Mouse (Mus musculus) heart, postnatal 10 days (tissue): Measurements from ENCODE around the gene Ncaph2. TPM values are rescaled to one million over a fixed set of nuclear protein-coding genes. Genes with fewer than 3 reads are reported as not detected.
A peak's percentile ranks its signal among the peaks of the same experiment; 100 is the strongest.

ENCODE experiments used
- DNase-seq, 2 experiments: peaks; one replicate each; pipeline ENCODE4 v3.0.0; 2021
- intact Hi-C: fragments of 180-260 bp; cut with DNase I; formaldehyde crosslinking; loops from one replicate; pipeline ENCODE4 v1.15.1; 2025
- microRNA-seq, 2 experiments: library from miRNA; unstranded; fragments of <30 nt; microRNA quantifications; one replicate each; pipeline ENCODE4 v1.2.0; 2022
- total RNA-seq, 2 experiments: library from RNA; stranded (reverse); gene quantifications; 2 replicates each; pipeline ENCODE4 v1.2.3; 2021

Gene Ncaph2
- total RNA-seq, 2 experiments from 2014 or later: 79.2 to 80.9 TPM

DNA sequence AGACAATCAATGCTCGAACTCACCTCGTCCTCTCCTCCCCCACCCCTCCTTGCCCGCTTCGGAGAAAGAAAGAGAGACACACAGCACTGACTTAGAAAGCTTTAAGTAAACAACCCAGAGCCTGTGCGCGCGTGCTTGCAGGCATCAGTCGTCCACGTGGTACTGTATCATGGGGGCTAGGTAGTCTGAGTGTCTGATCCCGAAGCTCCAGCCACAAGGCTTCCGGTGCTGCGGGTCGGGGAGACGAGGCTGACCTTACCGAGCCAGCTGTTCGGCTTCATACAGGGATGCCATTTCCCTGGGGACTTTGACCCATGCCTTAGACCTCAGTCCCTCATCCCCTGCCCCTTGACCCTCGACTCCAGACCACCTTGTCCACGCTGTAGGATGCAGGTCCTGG, 21.8 kb downstream of the Ncaph2 start:
- intact Hi-C loops: loop anchor here (5.0 kb wide), 1 partner anchor 150 kb away; no protein-coding TSS in a partner anchor

DNA sequence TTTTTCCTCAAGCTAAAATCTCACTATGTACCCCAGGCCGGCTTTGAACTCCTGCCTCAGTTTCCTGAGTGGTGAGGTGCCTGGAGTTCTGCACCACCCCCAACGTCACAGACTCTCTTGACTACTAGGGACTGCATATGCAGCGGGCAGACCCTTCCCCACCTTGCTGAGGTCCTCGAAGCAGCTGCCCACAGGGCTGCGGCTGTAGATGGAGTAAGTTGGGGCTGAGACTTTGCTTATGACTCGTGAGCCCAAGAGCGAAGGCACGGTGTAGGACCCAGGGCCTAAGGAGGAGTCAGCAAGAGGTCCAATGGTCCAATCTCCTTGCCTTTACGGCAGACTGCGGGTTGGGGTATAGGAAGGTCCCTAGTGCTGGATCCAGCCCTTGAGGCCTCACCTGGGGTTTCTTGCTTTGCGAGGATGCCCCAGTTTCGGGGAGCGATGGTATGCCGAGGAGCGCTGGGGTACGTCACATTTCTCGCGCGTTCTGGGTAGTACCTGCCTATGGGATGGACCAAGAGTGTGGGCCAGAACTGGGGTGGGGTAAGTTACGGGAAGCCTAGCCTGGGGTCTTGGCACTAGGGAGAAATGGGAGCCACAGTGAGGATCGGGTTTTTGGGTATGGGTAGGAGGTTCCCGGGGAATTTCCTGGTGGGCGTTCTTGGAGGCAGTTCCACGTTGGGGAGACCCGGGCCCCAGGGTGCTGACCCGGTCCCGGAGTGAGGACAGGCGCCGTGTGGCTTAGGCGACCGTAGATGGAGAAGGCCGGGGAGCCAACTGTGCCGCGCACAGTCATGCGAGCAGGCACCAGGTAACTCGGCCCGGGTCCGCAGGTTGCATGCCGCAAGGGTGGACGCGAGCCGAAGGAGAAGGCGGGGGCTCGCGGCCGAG, 22.7 kb downstream of the Ncaph2 start:
- intact Hi-C loops: loop anchor here (2.0 to 5.0 kb wide), 2 partner anchors 51 to 149 kb away; partner anchors contain the start of genes C730034F03Rik, Chkb and Gm44502
- DNase-seq: no peak

More for the DNA sequence above, 21.8 kb downstream of the Ncaph2 start:
- DNase-seq: no peak

DNA sequence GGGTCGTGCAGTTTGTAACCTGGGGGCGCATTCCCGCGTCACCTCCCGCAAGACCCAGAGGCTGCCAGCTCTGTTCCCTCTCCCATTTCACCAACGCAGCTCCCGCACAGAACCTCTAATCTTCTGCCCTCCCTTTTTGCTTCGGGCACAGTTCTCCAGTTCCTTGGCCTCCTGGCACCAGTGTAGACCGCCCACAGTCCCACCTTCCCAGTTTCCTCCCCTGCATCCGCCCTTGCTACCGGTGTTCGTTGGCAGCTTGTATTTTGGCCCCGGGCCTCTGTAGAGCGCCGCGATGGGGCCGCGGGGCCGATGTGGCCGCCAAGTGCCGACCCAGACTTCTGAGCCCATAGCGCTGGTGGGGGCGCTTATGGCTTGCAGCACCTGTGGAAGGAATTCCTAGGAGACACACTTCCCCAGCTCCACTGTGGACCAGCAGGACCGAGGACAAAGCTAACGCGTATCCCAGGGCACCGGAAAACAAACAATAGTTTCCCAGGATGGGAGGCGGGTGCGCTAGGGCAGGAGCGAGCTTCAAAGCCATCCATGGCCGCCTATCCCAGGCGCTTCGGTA, 23.4 kb downstream of the Ncaph2 start, which contains the start of gene Odf3b:
Gene Odf3b (minus strand): TSS at position 452 of the 571 bp plus-strand sequence.
- DNase-seq: peak; percentile 54 to 57
- intact Hi-C loops: loop anchor here (2.0 to 5.0 kb wide), 2 partner anchors 50 to 148 kb away; partner anchors contain the start of genes C730034F03Rik, Chkb and Gm44502

DNA sequence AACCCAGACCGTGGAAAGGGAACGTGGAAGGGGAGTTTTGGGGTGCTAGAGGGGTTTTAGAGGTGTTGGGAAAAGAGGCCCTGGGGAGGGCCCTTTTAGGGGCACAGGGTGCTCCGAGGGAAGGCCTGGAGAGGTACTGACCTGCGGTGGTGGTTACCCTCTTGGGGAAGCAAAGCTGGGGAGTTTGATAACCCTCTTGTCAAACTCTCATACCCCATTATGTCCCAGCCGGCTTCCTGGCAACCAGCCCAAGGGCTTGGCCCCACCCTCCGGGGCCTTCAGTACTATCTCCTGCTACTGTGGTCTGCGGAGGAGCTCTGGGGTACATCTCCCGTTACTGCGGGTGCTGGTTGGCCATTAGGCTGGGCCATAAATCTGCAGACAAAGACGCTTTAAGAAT, 23.9 kb downstream of the Ncaph2 start:
- DNase-seq: peak in 1 of 2 experiments; percentile 35
- intact Hi-C loops: loop anchor here (2.0 to 5.0 kb wide), 2 partner anchors 49 to 148 kb away; partner anchors contain the start of genes C730034F03Rik, Chkb and Gm44502

DNA sequence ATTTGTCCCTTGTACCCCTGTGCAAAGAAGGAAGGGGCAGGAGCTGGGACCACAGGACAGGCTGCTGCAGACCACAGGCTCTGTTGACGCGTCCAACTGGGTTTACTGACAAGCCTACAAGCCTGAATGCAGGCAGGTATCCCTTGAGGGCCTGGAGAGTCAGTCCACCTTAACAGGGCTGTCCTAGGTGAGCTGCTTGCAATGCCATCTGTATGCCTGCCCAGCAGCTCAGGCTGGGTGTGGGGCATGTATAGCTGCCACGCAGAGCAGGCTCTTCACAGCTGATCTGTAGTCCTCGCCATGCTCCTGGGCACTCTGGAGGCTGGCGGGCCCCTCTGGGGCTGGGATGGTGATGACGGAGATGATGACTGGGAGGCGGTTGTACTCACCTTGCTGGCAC, 29.1 kb downstream of the Ncaph2 start, which contains the start of gene Klhdc7b:
Gene Klhdc7b (plus strand): TSS at position 301 of the 400 bp plus-strand sequence.
- intact Hi-C loops: no loop called here
- no peak for DNase-seq

DNA sequence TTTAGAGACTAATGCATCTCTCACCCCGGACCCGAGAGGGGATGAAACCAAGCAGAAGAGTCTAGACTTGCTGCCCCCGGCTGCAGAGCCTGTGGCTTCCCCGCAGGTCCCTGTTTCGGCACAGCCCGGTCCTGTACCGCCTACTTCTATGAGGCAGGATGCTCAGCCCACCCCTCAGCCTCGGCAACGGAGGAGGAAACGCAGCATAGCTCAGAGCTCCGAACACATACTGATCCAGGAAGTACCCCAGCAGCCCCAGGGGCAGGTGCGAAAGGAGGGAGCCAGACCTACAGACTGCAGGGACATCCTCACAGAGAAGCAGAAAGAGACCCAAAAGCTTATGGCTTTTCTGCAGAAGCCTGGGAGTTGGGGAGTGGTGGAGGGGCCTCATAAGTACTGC, 31.6 kb downstream of the Ncaph2 start:
- intact Hi-C loops: no loop called here
- no peak for DNase-seq

DNA sequence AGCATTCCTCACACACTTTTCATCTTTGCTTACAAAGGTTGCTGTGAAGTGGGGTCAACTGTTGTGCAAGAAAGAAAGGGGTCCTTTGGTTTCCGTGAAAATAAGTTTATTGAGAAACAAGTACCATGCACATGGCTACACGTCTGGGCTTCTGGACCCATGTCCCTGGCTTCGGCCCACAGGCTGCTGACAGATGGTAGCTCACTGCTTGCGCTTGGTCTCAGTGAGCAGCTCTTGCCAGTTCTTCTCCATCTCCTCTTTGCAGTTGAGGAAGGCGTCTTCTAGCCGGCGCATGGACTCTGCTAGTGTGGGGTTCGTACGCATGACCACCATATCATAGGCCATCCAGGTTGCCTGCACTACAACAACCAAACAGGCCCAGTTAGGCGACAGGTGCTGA, 34.6 kb downstream of the Ncaph2 start:
- no peak for DNase-seq
- intact Hi-C loops: no loop called here

DNA sequence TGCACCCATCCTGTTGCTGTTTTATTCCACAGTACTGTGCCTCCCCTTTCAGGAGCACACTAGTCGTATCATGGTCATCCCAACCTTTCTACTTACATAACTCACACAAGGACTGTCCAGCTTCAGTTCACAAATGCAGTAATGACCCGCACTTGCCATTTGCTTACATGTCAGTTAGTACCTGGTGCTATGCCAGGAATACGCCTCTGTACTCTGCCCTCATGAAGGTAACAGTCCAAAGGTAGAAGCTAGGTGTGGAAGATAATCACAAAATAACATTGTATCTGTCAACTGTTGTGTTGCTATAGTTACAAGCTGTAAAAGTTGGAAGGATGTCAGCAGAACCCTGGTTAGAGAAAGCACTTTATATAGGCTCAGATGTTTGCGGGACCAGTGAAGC, 41.4 kb downstream of the Ncaph2 start:
- no peak for DNase-seq
- intact Hi-C loops: no loop called here

DNA sequence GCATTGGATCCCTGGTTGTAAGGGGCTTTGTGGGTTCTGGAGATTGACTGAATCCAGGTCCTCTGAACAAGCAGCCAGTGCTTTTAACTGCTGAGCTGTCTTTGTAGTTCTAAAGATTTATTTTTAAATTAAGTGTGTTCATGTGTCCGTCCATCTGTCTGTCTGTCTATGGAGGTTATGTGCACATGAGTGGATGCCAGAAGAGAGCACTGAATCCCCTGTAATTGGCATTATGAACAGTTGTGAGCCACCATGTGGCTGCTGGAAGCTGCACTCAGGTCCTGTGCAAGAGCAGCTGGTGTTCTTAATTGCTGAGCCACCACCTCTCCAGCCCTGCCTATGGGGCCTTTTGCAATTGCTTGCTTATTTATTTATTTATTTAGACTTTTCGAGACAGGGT, 42.6 kb downstream of the Ncaph2 start:
- no peak for DNase-seq
- intact Hi-C loops: no loop called here

DNA sequence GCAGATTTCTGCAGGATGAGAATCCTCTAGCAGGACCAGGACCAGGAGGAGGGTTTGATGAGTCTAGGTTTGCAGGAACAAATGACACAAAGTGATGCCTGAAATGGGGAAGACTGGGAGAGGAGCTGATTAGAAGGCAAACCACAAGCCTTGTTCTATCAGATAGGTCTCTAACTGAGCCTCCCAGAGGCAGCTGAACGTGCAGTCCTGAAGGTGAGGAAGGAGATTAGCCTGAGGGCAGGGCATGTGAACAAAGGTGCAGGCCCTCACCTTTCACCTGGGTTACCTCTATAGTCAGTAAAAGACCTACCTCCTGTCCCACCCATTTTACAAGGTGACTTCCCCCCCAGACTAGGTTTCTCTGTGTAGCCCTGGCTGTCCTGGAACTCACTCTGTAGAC, 44.2 kb downstream of the Ncaph2 start:
- intact Hi-C loops: no loop called here
- no peak for DNase-seq

DNA sequence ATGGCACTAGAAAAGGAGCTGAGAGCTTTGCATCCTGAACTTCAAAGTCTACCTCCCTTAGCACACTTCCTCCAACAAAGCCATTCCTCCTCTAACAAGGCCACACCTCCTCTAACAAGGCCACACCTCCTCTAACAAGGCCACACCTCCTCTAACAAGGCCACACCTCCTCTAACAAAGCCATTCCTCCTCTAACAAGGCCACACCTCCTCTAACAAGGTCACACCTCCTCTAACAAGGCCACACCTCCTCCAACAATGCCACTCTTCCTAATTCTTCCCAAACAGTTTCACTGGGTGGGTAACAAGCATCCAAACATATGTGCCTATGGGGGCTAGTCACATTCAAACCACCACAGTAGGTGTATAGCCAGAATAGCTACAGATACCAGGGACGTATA, 47.0 kb downstream of the Ncaph2 start:
- no peak for DNase-seq
- intact Hi-C loops: no loop called here

DNA sequence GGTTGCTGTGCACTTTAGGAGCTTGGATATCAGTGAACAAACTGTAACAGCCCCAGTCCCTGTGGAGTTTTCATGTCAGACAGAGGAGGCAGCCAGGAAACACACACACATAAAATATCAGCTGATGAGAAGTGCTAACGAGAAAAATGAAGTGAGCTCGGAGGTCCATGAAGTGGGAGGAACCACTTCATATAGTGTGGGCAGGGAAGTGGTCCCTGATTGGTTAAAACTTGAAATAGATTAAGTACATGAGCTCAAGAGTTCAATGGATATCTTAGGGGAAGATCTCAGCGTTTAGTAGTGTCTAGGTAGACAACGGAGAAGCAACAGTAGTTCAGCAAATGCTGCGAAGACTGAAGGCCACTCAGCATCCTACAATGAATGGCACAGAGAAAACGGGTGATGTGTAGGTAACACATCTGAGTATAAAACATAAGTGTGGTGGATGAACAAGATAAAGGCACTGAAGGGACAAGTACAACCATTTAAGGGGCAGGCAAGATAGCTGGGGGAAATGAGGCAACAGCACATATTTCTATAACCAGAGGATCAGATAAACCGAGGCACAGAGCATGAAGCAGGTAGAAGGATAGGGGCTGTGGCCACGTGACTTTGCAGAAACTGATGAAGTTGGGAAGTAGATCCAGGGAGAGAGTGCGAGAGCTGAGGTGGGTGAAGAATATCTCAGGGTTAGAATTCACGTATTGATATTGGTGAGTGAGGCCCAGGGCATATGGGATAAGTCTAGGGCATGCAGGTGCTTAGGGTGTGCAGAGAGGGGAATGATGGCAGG, 49.5 kb downstream of the Ncaph2 start:
- intact Hi-C loops: no loop called here
- no peak for DNase-seq

DNA sequence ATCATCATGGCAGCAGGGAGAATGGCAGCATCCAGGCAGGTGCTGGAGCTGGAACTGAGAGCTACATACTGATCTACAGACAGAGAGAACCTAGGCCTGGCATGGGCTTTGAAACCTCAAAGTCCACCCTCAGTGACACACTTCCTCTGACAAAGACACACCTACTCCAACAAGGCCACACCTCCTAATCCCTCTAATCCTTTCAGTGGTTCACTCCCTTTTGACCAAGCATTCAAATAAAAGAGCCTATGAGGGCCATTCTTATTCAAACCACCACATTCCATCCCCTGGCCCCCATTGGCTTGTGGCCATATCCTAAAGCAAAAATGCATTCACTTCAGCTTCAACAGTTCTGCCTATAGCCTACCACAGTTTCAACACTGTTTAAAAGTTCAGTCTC, 51.2 kb downstream of the Ncaph2 start:
- intact Hi-C loops: no loop called here
- no peak for DNase-seq

DNA sequence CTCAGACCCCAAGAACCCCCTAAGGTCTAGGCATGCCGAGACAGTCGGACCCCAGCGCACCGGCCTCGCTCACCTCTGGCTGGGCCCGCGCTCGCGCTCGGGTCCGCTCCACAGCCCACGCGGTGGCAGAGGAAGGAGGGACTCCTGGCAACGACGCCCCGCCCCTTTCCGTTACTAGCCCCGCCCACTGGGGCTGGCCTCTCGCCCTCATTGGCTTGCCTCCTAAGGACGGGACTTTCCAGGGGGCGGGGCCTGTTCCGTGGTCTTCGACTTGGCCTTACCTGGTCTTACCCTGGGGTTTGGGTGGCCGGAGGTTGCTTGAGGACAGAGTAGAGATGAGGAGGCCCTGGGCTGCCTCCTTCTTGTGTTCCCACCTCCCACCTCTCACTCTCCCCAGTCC, 54.6 kb downstream of the Ncaph2 start, which contains the start of gene Syce3:
Gene Syce3 (minus strand): TSS at position 386 of the 400 bp plus-strand sequence.
- intact Hi-C loops: no loop called here
- no peak for DNase-seq

DNA sequence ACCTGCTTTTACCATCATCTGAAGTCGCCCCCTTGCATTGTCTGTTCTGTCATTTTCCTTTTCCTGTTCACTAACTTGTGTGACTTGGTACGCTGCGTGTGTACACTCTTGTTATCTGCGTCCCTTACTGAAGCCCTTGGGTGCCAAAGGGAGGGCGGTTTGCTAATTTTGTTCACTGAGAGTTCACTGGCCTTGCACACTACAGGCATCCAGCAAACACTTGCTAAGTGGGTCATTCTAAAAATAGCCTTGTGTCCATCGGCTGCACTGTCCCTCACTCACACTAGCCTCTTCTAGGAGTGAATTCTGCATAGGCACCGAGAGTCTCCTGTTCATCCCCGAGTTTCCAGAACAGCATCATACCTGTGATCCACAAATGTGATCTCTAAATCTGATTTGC, 59.8 kb downstream of the Ncaph2 start:
- DNase-seq: peak; percentile 67 to 70
- intact Hi-C loops: no loop called here

DNA sequence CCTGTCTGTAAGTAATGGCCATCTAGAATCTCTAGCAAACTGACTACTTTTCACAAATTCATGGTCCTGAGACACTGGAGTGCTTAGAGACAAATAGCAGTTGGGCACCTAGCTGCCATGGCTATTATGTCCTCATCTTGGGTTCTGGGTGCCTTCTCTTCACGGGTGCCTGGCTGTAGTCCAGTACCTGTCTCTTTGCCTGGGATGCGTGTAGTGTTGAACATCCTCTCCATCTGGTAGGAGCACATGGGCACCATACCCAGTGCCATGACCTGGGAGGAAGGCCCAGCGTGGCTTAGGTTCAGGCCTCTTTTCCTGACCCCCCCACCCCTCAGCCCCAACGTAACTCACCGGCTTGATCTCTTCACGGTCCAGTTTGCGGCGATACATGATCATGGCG, 66.4 kb downstream of the Ncaph2 start:
- DNase-seq: no peak
- intact Hi-C loops: no loop called here

Small RNA genes lying within 50 kb of the gene (microRNA-seq; reads per million reads assigned to microRNA genes)
- gene Mir6959: 0 to 1.7 reads per million in 2 experiments

Other genes with a start within 250 kb of the Ncaph2 start
- 10 to 100 TPM; 13.7 to 13.9 TPM for gene Tubgcp6, start 232.6 kb upstream of the Ncaph2 start, total RNA-seq
- gene Hdac10, start 227.0 kb upstream of the Ncaph2 start, total RNA-seq: 1 to 10 TPM; 8.3 to 9.1 TPM
- 10 to 100 TPM; 23.8 to 24.8 TPM for gene Mapk12, start 215.0 kb upstream of the Ncaph2 start, total RNA-seq
- gene Mapk11, start 206.1 kb upstream of the Ncaph2 start, total RNA-seq: 1 to 10 TPM; 4.1 to 4.8 TPM
- gene Plxnb2, start 174.9 kb upstream of the Ncaph2 start, total RNA-seq: 100 to 1,000 TPM; 115 to 145 TPM
- 1 to 10 TPM; 8.6 TPM for gene Dennd6b, start 159.2 kb upstream of the Ncaph2 start, total RNA-seq
- 10 to 100 TPM; 59.5 to 60.6 TPM for gene Ppp6r2, start 144.2 kb upstream of the Ncaph2 start, total RNA-seq
- 10 to 100 TPM; 71.2 to 77.1 TPM for gene Sbf1, start 40.4 kb upstream of the Ncaph2 start, total RNA-seq
- not detected for gene Adm2, start 33.0 kb upstream of the Ncaph2 start, total RNA-seq
- not detected for gene Miox, start 21.3 kb upstream of the Ncaph2 start, total RNA-seq
- gene Lmf2, start 60 bp upstream of the Ncaph2 start, total RNA-seq: 10 to 100 TPM; 44.2 to 48.9 TPM
- 10 to 100 TPM; 20.5 to 22.0 TPM for gene Sco2, start 18.1 kb downstream of the Ncaph2 start, total RNA-seq
- gene Tymp, start 21.3 kb downstream of the Ncaph2 start, total RNA-seq: under 1 TPM; 0.31 to 0.64 TPM
- 1 to 10 TPM; 1.3 to 1.5 TPM for gene Odf3b, start 23.6 kb downstream of the Ncaph2 start, total RNA-seq
- gene Klhdc7b, start 29.2 kb downstream of the Ncaph2 start, total RNA-seq: not detected
- not detected for gene Syce3, start 54.8 kb downstream of the Ncaph2 start, total RNA-seq
- gene Cpt1b, start 70.1 kb downstream of the Ncaph2 start, total RNA-seq: 100 to 1,000 TPM; 700 to 720 TPM
- gene C730034F03Rik, start 73.9 kb downstream of the Ncaph2 start, total RNA-seq: 1 to 10 TPM; 1.9 to 2.4 TPM
- 10 to 100 TPM; 14.6 to 15.4 TPM for gene Gm44502, start 74.0 kb downstream of the Ncaph2 start, total RNA-seq
- 10 to 100 TPM; 71.8 to 73.9 TPM for gene Chkb, start 74.2 kb downstream of the Ncaph2 start, total RNA-seq
- under 1 TPM; 0.05 to 0.12 TPM for gene Mapk8ip2, start 98.2 kb downstream of the Ncaph2 start, total RNA-seq
- gene Arsa, start 121.7 kb downstream of the Ncaph2 start, total RNA-seq: 10 to 100 TPM; 18.1 to 18.4 TPM
- 10 to 100 TPM; 82.6 to 86.1 TPM for gene Shank3, start 143.9 kb downstream of the Ncaph2 start, total RNA-seq
- gene Acr, start 212.6 kb downstream of the Ncaph2 start, total RNA-seq: 1 to 10 TPM in 1 of 2 experiments, under 1 TPM in 1; 0.55 to 1.5 TPM
- gene Rabl2, start 236.2 kb downstream of the Ncaph2 start, total RNA-seq: 1 to 10 TPM; 8.0 to 9.1 TPM